ENCODE assay signal across 39 mouse cellular contexts in genomic region chr4:56713155-56713554, GRCm38 (mm10). TPM values are rescaled to one million over a fixed set of nuclear protein-coding genes. Genes with fewer than 3 reads are reported as not detected.
DNase-seq lines count a peak whose midpoint lies in the region.
"Had no signal": no experiment of that assay in that cellular context is flagged by ENCODE, and none has a peak within 500 bp of the region (broad histone marks: within the 10 kb centered on the region; RNA-seq: fewer than 3 reads in every experiment).

No protein-coding gene starts in this region.

- peak; percentile 52 to 77 for DNase-seq in frontal cortex, postnatal 36 days (ENCODE audit: low spot score in 2 of 2)
- DNase-seq in frontal cortex, postnatal 10 days (ENCODE audit: low spot score in 2 of 2) = no peak
- peak; percentile 55 to 63 for DNase-seq in right cerebral cortex, adult 2 months (ENCODE audit: low spot score in 2 of 2)
- DNase-seq in right cerebral cortex, postnatal 4 days = no peak
- DNase-seq in left cerebral cortex, postnatal 36 days (ENCODE audit: low spot score in 2 of 2) = peak; percentile 53 to 58
- no peak for DNase-seq in urinary bladder, adult 2 months (ENCODE audit: low spot score)
- DNase-seq in cerebellum, postnatal 10 days = no peak
- DNase-seq in gastrocnemius, postnatal 10 days = no peak
- DNase-seq: adrenal gland, postnatal 25 days; cerebellum, adult 18-20 months; cerebellum, postnatal 14 days; gastrocnemius, adult 2 months; heart, adult 2 months; heart, postnatal 4 days; kidney, adult 9 months; kidney, postnatal 10 days; liver, embryonic 13.5 days; lung, adult 18-20 months; lung, postnatal 4 days; thymus, postnatal 14 days had no signal

- intact Hi-C loops in left cerebral cortex, postnatal 36 days (cut with DNase I) = no loop called here

RNA-seq across cellular contexts. Expression of gene Gm26657, which starts 26.7 kb away (rescaled TPM):
- not detected for total RNA-seq in left cerebral cortex, postnatal 36 days (2021)
- polyA plus RNA-seq in urinary bladder, adult 2 months (2012; rRNA removed) = not detected in 2 replicates
- total RNA-seq in gastrocnemius, postnatal 10 days (2021) = not detected
- total RNA-seq: adrenal gland, adult 18-20 months; adrenal gland, postnatal 25 days; gastrocnemius, adult 2 months; gastrocnemius, postnatal 4 days; heart, adult 2 months; heart, postnatal 4 days; MEL had no signal
- polyA plus RNA-seq: brain, embryonic 14.5 days; embryonic facial prominence, embryonic 12.5 days; forebrain, embryonic 14.5 days; heart, adult 2 months; heart, embryonic 12.5 days; heart, postnatal 0 days; hindbrain, embryonic 13.5 days; intestine, embryonic 16.5 days; large intestine, adult 2 months; limb, embryonic 10.5 days; limb, embryonic 15.5 days; liver, embryonic 13.5 days; lung, postnatal 0 days; midbrain, embryonic 12.5 days; neural tube, embryonic 13.5 days; small intestine, adult 2 months; stomach, embryonic 15.5 days had no signal

RNA-seq across cellular contexts. Expression of gene Actl7b, which starts 28.1 kb away (rescaled TPM):
- under 1 TPM in 1 of 2 experiments, not detected in 1; 0.36 TPM for total RNA-seq in left cerebral cortex, postnatal 36 days (2021)
- polyA plus RNA-seq in urinary bladder, adult 2 months (2012; rRNA removed) = 0.06 TPM in 1 of 2 replicates, not detected in the other
- total RNA-seq in gastrocnemius, postnatal 10 days (2021) = not detected
- total RNA-seq: adrenal gland, postnatal 25 days; gastrocnemius, adult 2 months; gastrocnemius, postnatal 4 days; heart, adult 2 months; heart, postnatal 4 days; MEL had no signal
- polyA plus RNA-seq: embryonic facial prominence, embryonic 12.5 days; forebrain, embryonic 14.5 days; heart, embryonic 12.5 days; heart, postnatal 0 days; hindbrain, embryonic 13.5 days; intestine, embryonic 16.5 days; large intestine, adult 2 months; limb, embryonic 10.5 days; limb, embryonic 15.5 days; liver, embryonic 13.5 days; midbrain, embryonic 12.5 days; neural tube, embryonic 13.5 days; Patski; small intestine, adult 2 months; stomach, embryonic 15.5 days had no signal

RNA-seq across cellular contexts. Expression of gene Actl7a, which starts 30.1 kb away (rescaled TPM):
- total RNA-seq in left cerebral cortex, postnatal 36 days (2021) = not detected
- not detected in 2 replicates for polyA plus RNA-seq in urinary bladder, adult 2 months (2012; rRNA removed)
- total RNA-seq in gastrocnemius, postnatal 10 days (2021) = not detected
- total RNA-seq: adrenal gland, adult 18-20 months; adrenal gland, postnatal 25 days; gastrocnemius, adult 2 months; gastrocnemius, postnatal 4 days; heart, adult 2 months; heart, postnatal 4 days had no signal
- polyA plus RNA-seq: brain, embryonic 14.5 days; embryonic facial prominence, embryonic 12.5 days; forebrain, embryonic 14.5 days; heart, embryonic 12.5 days; heart, postnatal 0 days; hindbrain, embryonic 13.5 days; intestine, embryonic 16.5 days; large intestine, adult 2 months; limb, embryonic 10.5 days; limb, embryonic 15.5 days; liver, embryonic 13.5 days; lung, postnatal 0 days; midbrain, embryonic 12.5 days; neural tube, embryonic 13.5 days; Patski; small intestine, adult 2 months; stomach, embryonic 15.5 days had no signal

Comparison
In these comparisons a context has a peak if more than half of its experiments do, and no peak if none do; other contexts are left out.
1. DNase-seq: peak in frontal cortex, postnatal 36 days (2 of 2), right cerebral cortex, adult 2 months (2 of 2) and left cerebral cortex, postnatal 36 days (2 of 2); none in frontal cortex, postnatal 10 days (0 of 2), right cerebral cortex, postnatal 4 days (single experiment), urinary bladder, adult 2 months (single experiment), cerebellum, postnatal 10 days (0 of 2) and gastrocnemius, postnatal 10 days (single experiment).